Mouse (Mus musculus) heart, adult 2 months (tissue): ENCODE data around the gene Psmb11.

Source experiments
- CTCF ChIP-seq: fragments of 200-600 bp; IDR thresholded peaks from 2 replicates; pipeline ENCODE4 v1.8.1; 2022; ENCODE audit warnings: antibody characterized with exemption, mild to moderate bottlenecking, moderate library complexity
- EP300 ChIP-seq: fragments of 200-500 bp; IDR thresholded peaks from 2 replicates; pipeline ENCODE4 v1.6.1; 2011; ENCODE audit warnings: low read depth, low read length, control low read depth; ENCODE audit not compliant: insufficient read depth

GRCm38 (mm10) chr14:54651556-54651955 is 30.3 kb downstream of the Psmb11 start:
- TF ChIP-seq EP300, result no peak
- no peak for TF ChIP-seq CTCF
